Mouse (Mus musculus): Measurements from ENCODE around the gene Inf2. TPM values are rescaled to one million over a fixed set of nuclear protein-coding genes. Genes with fewer than 3 reads are reported as not detected.

Gene Inf2
- polyA plus RNA-seq, 2 experiments = 6.9 to 27.5 TPM

DNA sequence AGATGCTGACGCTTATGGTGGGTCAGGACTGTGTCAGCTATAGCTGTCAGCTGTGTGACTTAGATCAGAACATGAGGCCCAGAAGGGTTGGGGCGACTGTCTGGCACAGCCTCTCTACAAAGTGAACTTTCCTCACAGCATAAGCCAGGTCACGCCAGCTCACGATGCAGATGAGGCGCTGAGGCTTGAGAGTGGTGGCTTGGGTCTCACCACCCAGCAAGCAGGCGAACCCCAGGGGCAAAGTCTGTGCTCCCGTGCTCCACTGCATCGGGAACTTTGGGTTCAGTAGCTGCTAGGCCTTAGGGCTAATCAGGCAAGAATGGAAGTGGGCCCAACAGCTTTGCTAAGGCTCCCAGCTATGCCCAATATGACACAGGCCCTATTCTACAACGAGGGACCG, 20.4 kb downstream of the Inf2 start:
- no peak for DNase-seq (ENCODE audit: low spot score)
- no peak overlapping the region for H3K4me2 ChIP-seq (replicated peaks; ENCODE audit: low read depth, low read length, severe bottlenecking)
- no peak overlapping the region for H3K4me3 ChIP-seq (replicated peaks; ENCODE audit: low read length)
- no peak for ATAC-seq (ENCODE audit: low FRiP score, low read depth)
- H3K9ac ChIP-seq (ENCODE audit: low read depth, low read length, severe bottlenecking) = no peak overlapping the region
- H3K27me3 ChIP-seq (ENCODE audit: control insufficient read depth, insufficient read depth, low read length) = no peaks in the 10 kb centered on the region
- peaks cover 38% of the 10 kb centered on the region for H3K36me3 ChIP-seq (ENCODE audit: control insufficient read depth, insufficient read depth, low read length)
- no peaks in the 10 kb centered on the region for H3K9me3 ChIP-seq (ENCODE audit: control insufficient read depth, low read length)
- TF ChIP-seq POLR2A (IDR thresholded peaks at IDR 0.05; ENCODE audit: borderline replicate concordance, extremely low read depth, insufficient read depth, insufficient read length) = no peak
- H3K27ac ChIP-seq (replicated peaks; ENCODE audit: low read depth, low read length) = no peak overlapping the region
- H3K4me1 ChIP-seq (ENCODE audit: control insufficient read depth, insufficient read depth, low read length) = no peaks in the 10 kb centered on the region
- 91% methylated on average over 7 of the region's 10 CpGs for WGBS

DNA sequence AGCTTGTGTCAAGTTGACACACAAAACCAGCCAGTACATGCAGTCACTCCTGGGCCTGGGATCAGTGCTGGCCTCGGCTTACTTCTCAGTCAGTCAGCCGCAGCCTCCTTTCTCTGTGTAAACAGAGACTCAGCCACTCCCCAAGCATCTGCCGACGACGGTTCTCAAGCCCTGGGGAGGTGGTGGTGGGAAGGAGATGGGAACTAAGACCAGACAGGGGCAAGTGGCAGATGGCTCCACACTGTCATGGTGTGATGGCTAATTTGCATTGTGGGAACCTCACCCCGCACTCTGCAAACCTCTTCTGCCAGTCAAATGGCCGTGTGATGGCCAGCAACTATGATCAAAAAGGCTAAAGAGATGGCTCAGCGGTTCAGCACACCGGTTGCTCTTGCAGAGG, 28.1 kb downstream of the Inf2 start:
- no peak overlapping the region for H3K27ac ChIP-seq (replicated peaks; ENCODE audit: low read depth, low read length)
- TF ChIP-seq POLR2A (IDR thresholded peaks at IDR 0.05; ENCODE audit: borderline replicate concordance, extremely low read depth, insufficient read depth, insufficient read length) = no peak
- H3K36me3 ChIP-seq (ENCODE audit: control insufficient read depth, insufficient read depth, low read length) = peaks cover 11% of the 10 kb centered on the region
- H3K27me3 ChIP-seq (ENCODE audit: control insufficient read depth, insufficient read depth, low read length) = peaks cover 7% of the 10 kb centered on the region; the same call in 1 of the 2 replicates
- H3K4me1 ChIP-seq (ENCODE audit: control insufficient read depth, insufficient read depth, low read length) = peaks cover 13% of the 10 kb centered on the region; the same call in 1 of the 2 replicates
- no peak overlapping the region for H3K9ac ChIP-seq (ENCODE audit: low read depth, low read length, severe bottlenecking)
- no peak overlapping the region for H3K4me3 ChIP-seq (replicated peaks; ENCODE audit: low read length)
- no peaks in the 10 kb centered on the region for H3K9me3 ChIP-seq (ENCODE audit: control insufficient read depth, low read length)
- no peak overlapping the region for H3K4me2 ChIP-seq (replicated peaks; ENCODE audit: low read depth, low read length, severe bottlenecking)
- DNase-seq (ENCODE audit: low spot score) = no peak
- no peak for ATAC-seq (ENCODE audit: low FRiP score, low read depth)
- WGBS = 53% methylated on average over 9 of the region's 9 CpGs

- no peak for TF ChIP-seq POLR2A (IDR thresholded peaks at IDR 0.05; ENCODE audit: borderline replicate concordance, extremely low read depth, insufficient read depth, insufficient read length)
- ATAC-seq (ENCODE audit: low FRiP score, low read depth) (no peak), DNase-seq (ENCODE audit: low spot score) (no peak)
- 75% methylated on average over 11 of the region's 11 CpGs for WGBS
- H3K4me2 ChIP-seq (replicated peaks; ENCODE audit: low read depth, low read length, severe bottlenecking) = no peak overlapping the region
- peaks cover 11% of the 10 kb centered on the region for H3K36me3 ChIP-seq (ENCODE audit: control insufficient read depth, insufficient read depth, low read length)
- no peak overlapping the region for H3K9ac ChIP-seq (ENCODE audit: low read depth, low read length, severe bottlenecking)
- no peaks in the 10 kb centered on the region for H3K9me3 ChIP-seq (ENCODE audit: control insufficient read depth, low read length)
- no peak overlapping the region for H3K4me3 ChIP-seq (replicated peaks; ENCODE audit: low read length)
- H3K27me3 ChIP-seq (ENCODE audit: control insufficient read depth, insufficient read depth, low read length) = peaks cover 7% of the 10 kb centered on the region; the same call in 1 of the 2 replicates
- peaks cover 13% of the 10 kb centered on the region; the same call in 1 of the 2 replicates for H3K4me1 ChIP-seq (ENCODE audit: control insufficient read depth, insufficient read depth, low read length)
- no peak overlapping the region for H3K27ac ChIP-seq (replicated peaks; ENCODE audit: low read depth, low read length)
Observed at GRCm38 (mm10) chr12:112617184-112617583, 28.6 kb downstream of the Inf2 start.

- Histone ChIP-seq H3K27ac (replicated peaks; ENCODE audit: low read depth, low read length) (no peak overlapping the region), H3K9me3 (ENCODE audit: control insufficient read depth, low read length) (no peaks in the 10 kb centered on the region), H3K36me3 (ENCODE audit: control insufficient read depth, insufficient read depth, low read length) (peaks cover 4% of the 10 kb centered on the region; the same call in 1 of the 2 replicates), H3K4me3 (replicated peaks; ENCODE audit: low read length) (no peak overlapping the region), H3K9ac (ENCODE audit: low read depth, low read length, severe bottlenecking) (peak overlapping the region; percentile 3; the same call in 1 of the 2 replicates), H3K4me2 (replicated peaks; ENCODE audit: low read depth, low read length, severe bottlenecking) (no peak overlapping the region), H3K4me1 (ENCODE audit: control insufficient read depth, insufficient read depth, low read length) (peaks cover 13% of the 10 kb centered on the region; the same call in 1 of the 2 replicates), H3K27me3 (ENCODE audit: control insufficient read depth, insufficient read depth, low read length) (peaks cover 7% of the 10 kb centered on the region; the same call in 1 of the 2 replicates)
- ATAC-seq (ENCODE audit: low FRiP score, low read depth) = peak; percentile 89
- DNase-seq (ENCODE audit: low spot score) = peak; percentile 84
- WGBS = 16% methylated on average over 7 of the region's 8 CpGs
- TF ChIP-seq POLR2A (IDR thresholded peaks at IDR 0.05; ENCODE audit: borderline replicate concordance, extremely low read depth, insufficient read depth, insufficient read length) = no peak
Observed at GRCm38 (mm10) chr12:112617898-112618380, 29.4 kb downstream of the Inf2 start.

DNA sequence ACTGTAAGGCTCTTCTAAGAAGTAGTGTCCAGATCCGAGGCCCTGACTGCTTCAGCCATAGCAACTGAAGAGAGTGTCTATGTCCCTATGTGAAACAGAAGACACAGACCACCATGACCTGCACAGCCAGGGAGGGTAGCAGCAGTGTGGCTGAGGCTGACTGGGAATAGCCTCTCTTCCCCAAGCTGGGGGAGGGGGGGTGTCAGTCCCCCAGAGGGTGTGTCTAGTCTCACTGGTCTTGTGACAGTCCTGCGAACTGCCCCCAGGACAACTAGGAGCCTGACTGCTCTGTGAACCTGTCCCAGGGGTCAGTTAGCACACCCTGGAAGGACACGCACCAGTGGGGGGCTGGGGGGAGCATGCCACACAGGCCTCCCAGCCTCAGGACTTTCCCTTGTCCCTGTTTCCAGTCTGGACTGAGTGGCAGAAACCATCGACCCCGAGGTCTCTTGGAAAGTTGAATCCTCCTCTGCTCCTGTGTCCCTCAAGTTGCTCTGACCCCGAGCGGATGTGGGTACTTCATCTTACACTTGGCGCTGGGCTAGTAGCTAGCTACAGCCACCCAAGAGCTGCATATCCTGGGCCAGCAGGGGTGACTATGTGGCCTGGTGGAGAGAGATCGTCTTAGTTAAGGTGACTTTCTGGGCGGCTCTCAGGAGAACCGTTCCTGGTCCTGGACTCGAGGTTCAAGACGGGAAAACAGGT, 30.5 kb downstream of the Inf2 start:
- TF ChIP-seq POLR2A (IDR thresholded peaks at IDR 0.05; ENCODE audit: borderline replicate concordance, extremely low read depth, insufficient read depth, insufficient read length) = no peak
- Histone ChIP-seq H3K4me3 (replicated peaks; ENCODE audit: low read length) (peak overlapping the region; percentile 46), H3K9ac (ENCODE audit: low read depth, low read length, severe bottlenecking) (no peak overlapping the region), H3K27ac (replicated peaks; ENCODE audit: low read depth, low read length) (no peak overlapping the region), H3K4me1 (ENCODE audit: control insufficient read depth, insufficient read depth, low read length) (peaks cover 13% of the 10 kb centered on the region; the same call in 1 of the 2 replicates), H3K4me2 (replicated peaks; ENCODE audit: low read depth, low read length, severe bottlenecking) (peak overlapping the region; percentile 91), H3K36me3 (ENCODE audit: control insufficient read depth, insufficient read depth, low read length) (0 out of 2 replicates have a peak, but pooled peaks cover 2% of the 10 kb centered on the region), H3K27me3 (ENCODE audit: control insufficient read depth, insufficient read depth, low read length) (peaks cover 7% of the 10 kb centered on the region; the same call in 1 of the 2 replicates), H3K9me3 (ENCODE audit: control insufficient read depth, low read length) (no peaks in the 10 kb centered on the region)
- whole genome bisulfite sequencing = 29% methylated on average over 13 of the region's 13 CpGs
- ATAC-seq (ENCODE audit: low FRiP score, low read depth) (no peak), DNase-seq (ENCODE audit: low spot score) (no peak)
